Mouse (Mus musculus) midbrain, embryonic 15.5 days (tissue): ENCODE results near the gene Lama5. TPM values are rescaled to one million over a fixed set of nuclear protein-coding genes. Genes with fewer than 3 reads are reported as not detected.
"Not testable (repeated sequence)": the region's sequence is repeated elsewhere in the genome, so short reads cannot be mapped to it uniquely, and the experiment has no call there.

ENCODE experiments used
- ATAC-seq: fragments of 200-750 bp; cut with Nextera tagmentation; replicated peaks from 2 replicates; pipeline ENCODE4 v1.8.0; 2017; ENCODE audit warnings: moderate TSS enrichment
- H3K27ac ChIP-seq: fragments of 300-500 bp; sonication (generic); 2 replicates; pipeline ENCODE4 v1.5.1; 2015; ENCODE audit warnings: mild to moderate bottlenecking, inconsistent platforms
- H3K27me3 ChIP-seq: fragments of 300-500 bp; sonication (generic); replicated peaks from 2 replicates; pipeline ENCODE4 v1.6.1; 2015; ENCODE audit warnings: inconsistent platforms
- H3K36me3 ChIP-seq: fragments of 300-500 bp; sonication (generic); replicated peaks from 2 replicates; pipeline ENCODE4 v1.6.1; 2015; ENCODE audit warnings: inconsistent platforms
- H3K4me1 ChIP-seq: fragments of 300-500 bp; sonication (generic); 2 replicates; pipeline ENCODE4 v1.6.1; 2015; ENCODE audit warnings: inconsistent platforms
- H3K4me2 ChIP-seq: fragments of 300-500 bp; sonication (generic); 2 replicates; pipeline ENCODE4 v1.6.1; 2015; ENCODE audit warnings: inconsistent platforms, mild to moderate bottlenecking, moderate library complexity
- H3K4me3 ChIP-seq: fragments of 300-500 bp; sonication (generic); 2 replicates; pipeline ENCODE4 v1.5.1; 2015; ENCODE audit warnings: mild to moderate bottlenecking, inconsistent platforms
- H3K9ac ChIP-seq: fragments of 300-500 bp; sonication (generic); 2 replicates; pipeline ENCODE4 v1.6.1; 2015; ENCODE audit warnings: mild to moderate bottlenecking, inconsistent platforms
- H3K9me3 ChIP-seq: fragments of 300-500 bp; sonication (generic); 2 replicates; pipeline ENCODE4 v1.6.1; 2016; ENCODE audit warnings: inconsistent platforms
- WGBS: fragments of 180-500 bp; shearing (Covaris S2); methylation state at CpG from one replicate; pipeline ENCODE4 v1.1.7; 2015; ENCODE audit warnings: mixed read lengths; 5-methylcytosine and 5-hydroxymethylcytosine counted together
- polyA plus RNA-seq: library from polyadenylated mRNA; unstranded; fragments of >200 nt; fragmentation: Nextera tagmentation; extraction: Ambion mirVana; gene quantifications from 2 replicates; pipeline ENCODE4 v1.2.1, GENCODE M21; 2015

Lama5 gene
- polyA plus RNA-seq, 1 experiment from 2014 or later = 1.7 TPM

DNA sequence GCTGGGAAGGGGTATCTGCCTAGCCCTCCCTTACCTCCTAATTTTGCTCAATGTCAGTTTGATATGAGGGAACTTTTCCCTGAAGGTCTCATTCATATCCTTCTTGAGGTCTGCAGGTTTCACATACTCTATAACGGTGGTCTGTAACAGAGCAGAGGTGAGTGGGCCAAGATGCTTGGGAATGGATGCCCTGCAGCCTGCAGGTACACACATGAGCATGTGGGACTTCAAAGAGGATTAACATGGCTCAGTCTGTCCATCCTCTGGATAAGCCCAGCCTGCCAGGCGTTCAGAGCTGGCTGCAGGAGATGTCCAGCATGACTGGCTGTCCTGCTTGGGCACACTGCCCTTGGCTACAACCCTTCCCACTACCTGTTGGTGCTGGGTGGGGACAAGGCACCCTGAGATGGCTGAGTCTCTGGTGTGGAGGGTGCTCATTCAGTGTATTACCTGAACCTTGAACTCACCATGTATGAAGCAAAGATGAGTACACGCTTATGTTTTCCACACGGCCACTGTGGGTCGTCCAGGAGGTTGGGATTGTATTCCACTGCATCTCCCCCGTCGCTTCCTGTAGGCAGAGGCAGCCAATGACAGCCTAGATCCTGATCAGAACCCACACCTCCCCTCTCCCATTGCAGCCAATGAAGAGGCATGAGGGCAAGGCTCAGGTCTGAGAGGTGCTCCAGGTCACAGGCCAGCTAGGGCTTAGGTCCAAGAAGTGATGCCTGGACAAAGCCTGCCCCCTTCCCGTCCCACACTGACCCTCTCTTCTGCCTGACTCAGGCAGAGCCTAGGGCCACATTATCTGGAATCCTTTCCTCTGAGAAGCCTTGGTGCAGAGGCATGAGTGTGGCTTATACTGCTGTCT, 35.2 kb upstream of the Lama5 start:
- Histone ChIP-seq H3K27me3 (no peaks in the 10 kb centered on the region), H3K36me3 (peaks cover 31% of the 10 kb centered on the region), H3K9me3 (no peaks in the 10 kb centered on the region), H3K4me1 (peaks cover 18% of the 10 kb centered on the region), H3K4me3 (no peak overlapping the region), H3K9ac (no peak overlapping the region), H3K4me2 (no peak overlapping the region), H3K27ac (no peak overlapping the region)
- ATAC-seq = no peak
- 73% methylated on average over 8 of the region's 8 CpGs for WGBS

DNA sequence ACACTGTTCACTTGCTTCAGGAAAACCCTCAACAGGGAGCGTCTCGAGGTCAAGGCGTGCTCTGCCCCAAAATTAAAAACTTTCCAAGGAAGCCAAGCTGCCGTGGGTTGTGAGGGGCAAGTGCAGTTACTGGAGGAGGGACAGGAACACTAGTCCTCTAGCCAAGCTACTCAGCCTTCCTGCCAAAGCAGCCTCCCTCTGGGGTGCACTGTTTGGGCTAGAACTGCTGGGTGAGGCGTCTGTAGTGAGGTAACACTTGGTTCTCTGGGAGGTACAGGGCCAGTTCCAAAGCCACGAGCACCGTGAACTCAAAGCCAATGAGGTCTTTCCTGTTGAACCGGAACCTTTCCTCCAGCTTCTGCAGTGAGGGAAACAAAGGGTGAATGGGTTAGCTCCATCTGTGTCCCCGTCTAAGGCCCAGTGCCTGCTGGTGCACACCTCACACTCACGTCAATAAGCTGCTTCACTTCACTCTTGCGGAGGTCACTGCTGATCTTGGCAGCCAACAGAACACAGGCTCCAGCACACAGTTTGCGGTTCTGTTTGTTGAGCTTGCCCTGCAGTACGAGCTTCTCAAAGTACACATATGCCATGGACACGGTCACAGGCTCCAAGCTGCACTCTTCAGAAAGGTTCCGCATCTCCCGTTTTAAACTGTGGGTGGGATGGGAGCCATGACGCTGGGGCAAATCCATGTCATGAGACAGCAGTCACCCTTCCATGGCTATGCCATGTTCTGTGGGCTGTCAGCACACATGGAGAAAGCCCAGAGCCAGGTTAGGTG, 34.4 kb upstream of the Lama5 start:
- H3K9me3 ChIP-seq, H3K27ac ChIP-seq, H3K4me3 ChIP-seq, H3K27me3 ChIP-seq, H3K9ac ChIP-seq, H3K4me2 ChIP-seq, ATAC-seq: not testable (repeated sequence)
- 69% methylated on average over 17 of the region's 17 CpGs for WGBS
- Histone ChIP-seq H3K4me1 (peaks cover 20% of the 10 kb centered on the region), H3K36me3 (peaks cover 31% of the 10 kb centered on the region)

DNA sequence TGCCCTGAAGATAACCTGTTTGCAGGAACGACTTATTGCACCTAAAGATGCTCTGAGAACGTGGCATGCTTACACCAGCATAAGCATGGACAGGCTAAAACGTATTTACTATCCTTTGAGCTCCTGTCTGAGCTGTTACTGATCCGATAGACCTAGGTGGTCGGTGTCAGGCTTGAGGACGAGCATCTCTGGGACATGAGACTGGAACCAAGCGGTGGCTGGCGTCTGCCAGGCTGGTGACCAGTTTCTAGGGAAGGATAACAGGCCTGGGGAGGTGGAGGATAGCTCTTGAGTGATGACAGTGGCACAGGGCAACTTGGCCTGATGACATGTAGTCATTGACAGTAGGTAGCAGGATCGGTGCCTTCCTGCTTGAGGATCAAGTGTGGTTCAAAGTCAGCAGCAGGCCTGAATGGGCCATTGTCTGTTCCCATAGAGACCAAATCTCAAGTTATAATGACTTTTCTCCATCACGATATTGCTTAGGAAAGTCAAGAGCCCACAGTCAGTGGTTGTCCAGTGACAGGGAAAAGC, 33.4 kb upstream of the Lama5 start:
- ATAC-seq, H3K27ac ChIP-seq, H3K4me2 ChIP-seq, H3K9me3 ChIP-seq, H3K9ac ChIP-seq, H3K4me3 ChIP-seq, H3K27me3 ChIP-seq: not testable (repeated sequence)
- 81% methylated on average over 10 of the region's 10 CpGs for WGBS
- H3K36me3 ChIP-seq = peaks cover 31% of the 10 kb centered on the region
- peaks cover 20% of the 10 kb centered on the region for H3K4me1 ChIP-seq

DNA sequence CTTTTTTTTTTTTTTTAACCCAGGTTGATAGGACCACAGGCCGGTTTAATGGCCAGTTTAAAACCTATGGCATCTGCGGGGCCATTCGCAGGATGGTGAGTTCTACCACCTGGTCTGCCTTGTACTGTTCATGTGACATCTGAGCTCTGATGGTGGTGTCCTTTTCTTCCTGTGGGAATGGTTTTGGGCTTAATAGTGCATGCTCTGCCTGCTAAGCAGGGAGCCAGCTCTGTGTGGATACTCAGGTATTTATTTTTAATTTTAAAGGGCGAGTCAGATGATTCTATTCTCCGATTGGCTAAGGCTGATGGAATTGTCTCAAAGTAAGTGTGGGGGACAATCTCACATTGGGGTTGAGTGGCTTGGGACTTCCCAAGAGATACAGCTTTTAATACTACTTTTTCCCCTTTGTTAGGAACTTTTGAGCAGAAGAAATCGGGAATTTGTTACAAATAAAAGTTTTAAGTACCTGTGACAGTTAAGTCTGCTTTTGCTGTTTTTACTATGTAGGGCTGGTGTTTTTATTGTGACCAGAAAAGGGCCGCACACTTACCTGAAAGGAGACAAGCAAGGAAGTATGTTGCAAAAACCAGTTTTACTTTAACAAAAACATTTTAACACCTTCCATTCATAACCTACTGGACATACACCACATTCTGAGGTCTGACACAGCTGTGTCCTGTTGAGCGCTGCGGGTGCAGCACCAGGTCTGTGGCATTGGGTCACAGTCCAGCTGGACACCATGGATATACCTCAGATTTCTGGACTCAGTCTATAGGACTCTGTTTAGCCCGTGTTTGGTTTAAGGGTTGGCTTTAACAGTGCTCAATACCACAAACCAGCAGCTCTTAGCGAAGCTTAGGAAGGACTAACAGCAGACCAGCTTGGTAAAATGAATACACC, 32.6 kb upstream of the Lama5 start:
- H3K27me3 ChIP-seq = no peaks in the 10 kb centered on the region
- 54% methylated on average over 11 of the region's 11 CpGs for WGBS
- peak overlapping the region; percentile 95 for H3K27ac ChIP-seq
- peak overlapping the region; percentile 65 for H3K4me3 ChIP-seq
- no peak for ATAC-seq
- H3K9me3 ChIP-seq = no peaks in the 10 kb centered on the region
- H3K36me3 ChIP-seq = peaks cover 31% of the 10 kb centered on the region
- H3K4me1 ChIP-seq = peaks cover 20% of the 10 kb centered on the region
- peak overlapping the region; percentile 89 for H3K4me2 ChIP-seq
- peak overlapping the region; percentile 67 for H3K9ac ChIP-seq

DNA sequence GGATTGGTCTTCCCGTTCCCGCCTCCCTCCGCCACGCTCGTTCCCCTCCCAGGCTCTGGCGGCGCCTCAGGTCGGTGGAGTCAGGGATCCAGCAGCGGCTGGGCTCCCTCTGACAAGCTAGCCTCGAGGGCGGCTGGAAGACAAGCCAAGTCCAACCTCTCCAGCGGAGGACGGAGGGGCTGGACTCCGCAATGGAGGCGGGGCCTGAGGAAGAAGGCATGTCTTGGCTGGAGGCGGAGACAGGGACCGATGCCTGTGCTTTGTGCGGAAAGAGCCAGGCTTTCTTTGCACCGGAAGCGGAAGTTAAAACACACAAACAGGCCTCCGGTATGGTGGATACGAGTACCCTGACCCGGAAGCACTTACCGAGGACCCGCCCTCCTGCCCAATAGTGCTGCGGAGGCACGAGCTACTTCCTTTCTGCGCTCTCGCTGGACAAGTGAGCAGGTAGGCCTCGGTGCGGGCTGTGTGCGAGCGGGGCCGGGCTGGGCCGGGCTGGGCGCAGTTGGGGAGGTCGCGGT, 31.4 kb upstream of the Lama5 start, which contains the start of gene Rps21:
TSS of gene Rps21 (plus strand) at position 377 of the 521 bp plus-strand sequence.
- H3K27ac ChIP-seq = peak within 1 kb of the TSS; percentile 95
- WGBS = 0% methylated on average over 38 of the region's 38 CpGs
- no peaks in the 10 kb centered on the region for H3K9me3 ChIP-seq
- peak within 1 kb of the TSS; percentile 89 for H3K4me2 ChIP-seq
- peak within 1 kb of the TSS; percentile 83 for H3K9ac ChIP-seq
- H3K4me3 ChIP-seq = peak within 1 kb of the TSS; percentile 65
- H3K36me3 ChIP-seq = peaks cover 22% of the 10 kb centered on the region
- ATAC-seq = peak; percentile 96
- H3K4me1 ChIP-seq = peaks cover 20% of the 10 kb centered on the region
- H3K27me3 ChIP-seq = no peaks in the 10 kb centered on the region

DNA sequence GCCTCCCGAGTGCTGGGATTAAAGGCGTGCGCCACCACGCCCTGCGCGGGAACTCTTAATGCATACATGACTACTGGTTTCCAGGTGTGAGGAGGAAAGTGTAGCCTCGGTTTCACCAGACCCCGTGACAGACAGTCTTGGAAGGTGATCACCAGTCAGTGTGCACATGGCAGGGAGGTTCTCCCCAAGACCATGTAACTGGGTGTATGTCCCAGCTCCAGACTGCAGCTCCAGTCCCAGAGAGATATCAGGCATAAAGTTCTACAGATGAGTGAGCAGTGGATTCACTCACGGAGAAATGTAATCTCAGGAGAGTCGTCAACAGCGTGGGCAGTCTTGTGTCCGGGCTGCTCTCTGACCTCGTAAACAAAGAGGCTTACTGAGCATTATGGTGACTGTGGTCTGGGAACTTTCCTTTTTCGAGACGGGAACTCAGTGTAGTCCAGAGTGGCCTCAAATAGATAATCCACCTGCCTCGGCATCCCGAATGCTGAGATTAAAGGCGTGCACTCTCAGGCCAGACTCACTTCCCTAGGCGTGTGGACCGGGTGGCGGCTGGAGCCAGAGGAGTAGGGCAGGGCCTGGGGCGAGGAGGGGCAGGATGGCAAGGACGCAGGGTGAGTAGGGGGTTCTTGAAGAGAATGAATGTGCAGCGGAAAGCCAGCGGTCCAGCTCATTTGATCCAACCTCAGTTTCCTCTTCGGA, 30.8 kb upstream of the Lama5 start:
- peak overlapping the region; percentile 65 for H3K4me3 ChIP-seq
- peaks cover 16% of the 10 kb centered on the region for H3K36me3 ChIP-seq
- H3K9ac ChIP-seq = peak overlapping the region; percentile 83
- H3K4me2 ChIP-seq = peak overlapping the region; percentile 89
- no peaks in the 10 kb centered on the region for H3K27me3 ChIP-seq
- WGBS = 25% methylated on average over 26 of the region's 26 CpGs
- peak; percentile 75 for ATAC-seq
- peak overlapping the region; percentile 95 for H3K27ac ChIP-seq
- H3K9me3 ChIP-seq = no peaks in the 10 kb centered on the region
- peaks cover 20% of the 10 kb centered on the region for H3K4me1 ChIP-seq

DNA sequence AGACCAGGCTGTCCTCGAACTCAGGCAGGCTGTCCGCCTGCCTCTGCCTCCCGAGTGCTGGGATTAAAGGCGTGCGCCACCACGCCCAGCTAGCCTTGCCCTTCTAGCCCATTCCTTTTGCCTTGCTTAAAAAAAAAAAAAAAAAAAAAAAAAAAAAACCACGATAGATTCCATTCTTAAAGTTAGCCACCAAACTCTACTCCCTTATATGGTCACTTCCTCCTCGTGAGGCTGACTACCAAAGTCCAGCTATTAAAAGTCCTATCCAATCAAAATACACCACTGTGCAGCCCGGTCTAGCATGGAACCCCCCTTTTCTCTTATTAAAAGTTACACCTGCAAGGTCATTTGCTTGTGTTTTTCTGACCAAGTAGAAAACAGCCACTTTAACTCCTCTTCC, 30.0 kb upstream of the Lama5 start:
- peaks cover 20% of the 10 kb centered on the region for H3K4me1 ChIP-seq
- no peak overlapping the region for H3K9ac ChIP-seq
- peak overlapping the region; percentile 65; the same call in 1 of the 2 replicates for H3K4me3 ChIP-seq
- H3K9me3 ChIP-seq = no peaks in the 10 kb centered on the region
- peaks cover 13% of the 10 kb centered on the region for H3K36me3 ChIP-seq
- no peak for ATAC-seq
- 90% methylated on average over 9 of the region's 9 CpGs for WGBS
- no peak overlapping the region for H3K27ac ChIP-seq
- peak overlapping the region; percentile 89 for H3K4me2 ChIP-seq
- H3K27me3 ChIP-seq = no peaks in the 10 kb centered on the region

DNA sequence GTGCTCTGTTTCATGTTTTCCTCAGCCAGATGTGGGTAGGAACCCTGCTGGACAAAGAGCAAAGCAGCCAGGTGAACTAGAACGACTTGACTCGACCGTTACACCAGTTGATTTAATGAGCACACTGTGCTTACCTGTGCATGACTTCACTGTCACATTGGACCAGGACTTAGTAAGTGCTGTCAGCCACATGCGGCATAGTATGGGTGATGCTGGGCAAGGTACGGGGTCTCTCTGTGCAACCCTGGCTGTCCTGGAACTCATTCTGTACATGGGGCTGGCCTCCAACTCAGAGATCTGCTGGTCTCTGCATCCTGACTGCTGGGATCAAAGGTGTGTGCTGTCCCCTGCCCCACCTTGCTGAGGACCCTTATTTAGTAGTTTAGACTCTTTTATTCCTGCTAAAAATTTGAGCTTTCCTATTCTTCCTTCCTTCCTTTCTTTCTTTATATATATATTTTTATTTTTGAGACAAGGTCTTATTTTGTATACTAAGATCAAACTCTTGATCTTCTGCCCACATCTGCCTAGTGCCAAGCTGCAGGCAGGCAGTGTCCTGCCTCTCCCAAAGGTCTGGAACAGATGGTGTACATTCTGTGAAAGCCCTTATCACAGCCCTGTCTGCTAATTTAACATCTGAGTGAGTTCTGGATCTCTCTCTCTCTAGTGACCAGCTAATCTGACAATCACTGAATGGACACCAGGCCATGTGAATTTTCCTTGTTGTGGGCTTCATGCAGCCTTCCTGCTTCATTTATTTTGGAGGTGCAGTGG, 29.0 kb upstream of the Lama5 start:
- Histone ChIP-seq H3K4me3 (no peak overlapping the region), H3K27ac (no peak overlapping the region), H3K4me2 (no peak overlapping the region), H3K9ac (no peak overlapping the region), H3K9me3 (no peaks in the 10 kb centered on the region), H3K36me3 (peaks cover 10% of the 10 kb centered on the region), H3K4me1 (peaks cover 20% of the 10 kb centered on the region), H3K27me3 (no peaks in the 10 kb centered on the region)
- 93% methylated on average over 5 of the region's 5 CpGs for WGBS
- no peak for ATAC-seq

DNA sequence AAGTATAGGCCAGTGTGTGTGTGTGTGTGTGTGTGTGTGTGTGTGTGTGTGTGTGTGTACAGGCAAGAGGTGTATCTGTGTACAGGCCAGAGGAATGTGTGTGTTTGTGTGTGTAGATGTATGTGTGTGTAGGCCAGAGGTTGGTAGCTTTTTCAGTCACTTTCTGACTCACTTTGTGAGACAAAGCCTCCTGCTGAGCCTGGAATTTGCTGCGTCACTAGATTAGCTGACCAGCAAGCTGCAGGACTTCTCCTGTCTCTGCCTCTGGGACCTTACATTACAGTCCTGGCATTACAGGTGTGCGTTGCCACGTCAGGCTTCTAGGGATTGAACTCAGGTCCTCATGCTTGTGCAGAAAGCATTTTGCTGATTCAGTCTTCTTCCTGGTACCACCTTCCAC, 26.2 kb upstream of the Lama5 start:
- Histone ChIP-seq H3K4me3 (no peak overlapping the region), H3K4me2 (no peak overlapping the region), H3K27me3 (no peaks in the 10 kb centered on the region), H3K36me3 (no peaks in the 10 kb centered on the region), H3K27ac (no peak overlapping the region), H3K9me3 (no peaks in the 10 kb centered on the region), H3K9ac (no peak overlapping the region), H3K4me1 (peaks cover 9% of the 10 kb centered on the region)
- 50% methylated on average over 3 of the region's 3 CpGs for WGBS
- no peak for ATAC-seq

DNA sequence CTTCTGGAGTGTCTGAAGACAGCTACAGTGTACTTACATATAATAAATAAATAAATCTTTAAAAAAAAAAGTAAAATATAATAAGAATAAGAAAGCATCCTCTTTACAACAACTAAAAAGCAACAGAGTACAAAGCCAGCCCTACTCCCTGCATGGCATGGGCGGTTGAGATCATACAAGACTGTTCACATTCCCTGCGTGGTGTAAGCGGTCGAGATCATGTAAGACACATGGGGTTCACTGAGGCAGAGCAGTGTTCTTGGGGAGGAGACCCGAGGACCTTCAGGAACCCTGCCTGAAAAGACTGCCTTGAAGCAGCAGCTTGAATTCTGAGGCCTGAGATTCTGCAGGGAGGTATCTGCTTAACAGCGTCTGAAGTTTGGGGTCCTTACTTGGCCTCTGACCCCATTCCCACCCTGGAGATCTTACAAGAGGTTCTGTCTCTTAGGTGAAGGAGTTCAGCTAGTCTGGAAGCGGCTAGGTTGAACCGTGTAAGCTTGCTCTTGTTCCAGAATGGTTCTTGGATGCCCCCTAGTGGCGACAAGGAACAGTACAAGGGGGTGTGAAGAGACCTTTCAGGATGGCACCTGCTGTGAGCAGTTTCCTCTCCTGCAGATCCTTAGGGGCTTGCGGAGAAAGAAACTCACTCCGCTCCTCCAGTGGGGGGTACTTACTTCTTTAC, 25.4 kb upstream of the Lama5 start:
- no peak overlapping the region for H3K9ac ChIP-seq

More for the DNA sequence above, 25.4 kb upstream of the Lama5 start:
- Histone ChIP-seq H3K4me1 (peaks cover 4% of the 10 kb centered on the region), H3K4me2 (no peak overlapping the region), H3K4me3 (no peak overlapping the region), H3K27ac (no peak overlapping the region), H3K36me3 (no peaks in the 10 kb centered on the region), H3K9me3 (no peaks in the 10 kb centered on the region), H3K27me3 (no peaks in the 10 kb centered on the region)
- ATAC-seq = peak; percentile 80
- 27% methylated on average over 11 of the region's 11 CpGs for WGBS
